ENCODE assay signal across 9 mouse cellular contexts in genomic region chr6:48554280-48555103, GRCm38 (mm10). TPM values are rescaled to one million over a fixed set of nuclear protein-coding genes. Genes with fewer than 3 reads are reported as not detected.
DNase-seq lines count a peak whose midpoint lies in the region; ATAC-seq lines count a peak whose summit lies in the region.
"Had no signal": no experiment of that assay in that cellular context is flagged by ENCODE, and none has a peak within 500 bp of the region (broad histone marks: within the 10 kb centered on the region; RNA-seq: fewer than 3 reads in every experiment).

TSS of gene Lrrc61 (plus strand) at chr6:48554796.

- peaks cover 15% of the 10 kb centered on the region for H3K4me1 ChIP-seq in limb, embryonic 13.5 days
- H3K4me1 ChIP-seq in midbrain, embryonic 15.5 days = peaks cover 21% of the 10 kb centered on the region

- H3K4me3 ChIP-seq in limb, embryonic 13.5 days = peak within 1 kb of the TSS; percentile 55
- H3K4me3 ChIP-seq in midbrain, embryonic 15.5 days = peak within 1 kb of the TSS; percentile 48

- 0 out of 2 replicates have a peak, but pooled peaks cover 3% of the 10 kb centered on the region for H3K9me3 ChIP-seq in limb, embryonic 13.5 days
- H3K9me3 ChIP-seq in midbrain, embryonic 15.5 days = no peaks in the 10 kb centered on the region

- ATAC-seq in erythroblast, adult 5-6 weeks (replicated peaks; ENCODE audit: low FRiP score, poor library complexity, severe bottlenecking) = peak; percentile 74
- peak; percentile 92 for ATAC-seq in limb, embryonic 13.5 days (ENCODE audit: low FRiP score, low read depth)
- ATAC-seq in midbrain, embryonic 15.5 days (replicated peaks) = peak; percentile 95

- H3K9ac ChIP-seq in limb, embryonic 13.5 days = peak within 1 kb of the TSS; percentile 71
- H3K9ac ChIP-seq in midbrain, embryonic 15.5 days = peak within 1 kb of the TSS; percentile 65

- no peaks in the 10 kb centered on the region for H3K27me3 ChIP-seq in limb, embryonic 13.5 days
- H3K27me3 ChIP-seq in midbrain, embryonic 15.5 days (replicated peaks) = no peaks in the 10 kb centered on the region; the same call in 1 of the 2 replicates

- peaks cover 7% of the 10 kb centered on the region; the same call in 1 of the 2 replicates for H3K36me3 ChIP-seq in limb, embryonic 13.5 days
- peaks cover 6% of the 10 kb centered on the region; the same call in 1 of the 2 replicates for H3K36me3 ChIP-seq in midbrain, embryonic 15.5 days (replicated peaks)

- WGBS in limb, embryonic 13.5 days = under 1% methylated on average over 39 of the region's 39 CpGs
- under 1% methylated on average over 39 of the region's 39 CpGs for WGBS in midbrain, embryonic 15.5 days

- peak within 1 kb of the TSS; percentile 93 for H3K27ac ChIP-seq in limb, embryonic 13.5 days
- peak within 1 kb of the TSS; percentile 97 for H3K27ac ChIP-seq in midbrain, embryonic 15.5 days

- peak; percentile 96 for DNase-seq in 416B (ENCODE audit: low read depth)
- peak; percentile 99 for DNase-seq in brain, adult 2 months (ENCODE audit: low read depth, low spot score)
- DNase-seq in heart, adult 9 months (ENCODE audit: low spot score in 2 of 2) = peak; percentile 94 to 98
- DNase-seq in kidney, adult 9 months = peak; percentile 98
- peak; percentile 85 to 88 for DNase-seq in spleen, adult 18-20 months

- H3K4me2 ChIP-seq in limb, embryonic 13.5 days (replicated peaks) = peak within 1 kb of the TSS; percentile 79
- H3K4me2 ChIP-seq in midbrain, embryonic 15.5 days = peak within 1 kb of the TSS; percentile 72

RNA-seq across cellular contexts. Expression of gene Lrrc61, which starts in this region (rescaled TPM):
- 2.3 and 8.4 TPM in 2 replicates for total RNA-seq in erythroblast, adult 5-6 weeks (2015; ENCODE audit: low replicate concordance)
- 0.94 and 10.3 TPM in 2 replicates for total RNA-seq in erythroblast, adult 5-6 weeks (2017; ENCODE audit: low replicate concordance)
- polyA plus RNA-seq in limb, embryonic 13.5 days (2015; fragmentation: Nextera tagmentation; extraction: Ambion mirVana) = 6.9 and 11.6 TPM in 2 replicates
- 27.9 and 28.5 TPM in 2 replicates for polyA plus RNA-seq in midbrain, embryonic 15.5 days (2015; fragmentation: Nextera tagmentation; extraction: Ambion mirVana)
- total RNA-seq: MEL had no signal

Comparison
In these comparisons a context has a peak if more than half of its experiments do, and no peak if none do; other contexts are left out.
1. Peak in every context shown above with its lines: DNase-seq, ATAC-seq, H3K4me3 ChIP-seq and H3K27ac ChIP-seq.